Mouse (Mus musculus) mouse embryonic stem cell (cell line): ENCODE results near the gene Ass1.

Source experiments
- in situ Hi-C, 2 experiments: fragments of 300-500 bp; cut with MboI; formaldehyde crosslinking; loops; 1 replicate in 1 of 2; 3 replicates in 1 of 2; pipeline ENCODE4 v1.14.3; 2019 to 2020; ENCODE audit warnings: low sequenced_read_pairs in 2 of 2, low pct_unique_long_range_greater_than_20kb in 1 of 2, mixed read lengths in 1 of 2; ENCODE audit not compliant: unreplicated experiment in 1 of 2

Ass1 gene

GRCm38 (mm10) chr2:31453559-31454177, 16.3 kb upstream of the Ass1 start:
- in situ Hi-C loops: no loop called here

GRCm38 (mm10) chr2:31454280-31454679, 15.7 kb upstream of the Ass1 start:
- in situ Hi-C loops: no loop called here

- in situ Hi-C loops: no loop called here
These were observed 14.6 kb upstream of the Ass1 start for GRCm38 (mm10) chr2:31455418-31455817.

GRCm38 (mm10) chr2:31458460-31458859, 11.5 kb upstream of the Ass1 start:
- in situ Hi-C loops: no loop called here

- in situ Hi-C loops: no loop called here
These were observed 10.7 kb upstream of the Ass1 start for GRCm38 (mm10) chr2:31458989-31459936.

- in situ Hi-C loops: no loop called here
These were observed 9.9 kb upstream of the Ass1 start for GRCm38 (mm10) chr2:31460025-31460571.

- in situ Hi-C loops: no loop called here
These were observed 9.1 kb upstream of the Ass1 start for GRCm38 (mm10) chr2:31460920-31461319.

GRCm38 (mm10) chr2:31462051-31462450, 8.0 kb upstream of the Ass1 start:
- in situ Hi-C loops: no loop called here

- in situ Hi-C loops: no loop called here
These were observed 6.8 kb upstream of the Ass1 start for GRCm38 (mm10) chr2:31463253-31463652.

- in situ Hi-C loops: no loop called here
These were observed 6.1 kb upstream of the Ass1 start for GRCm38 (mm10) chr2:31463696-31464528.

GRCm38 (mm10) chr2:31464529-31464910, 5.5 kb upstream of the Ass1 start:
- in situ Hi-C loops: no loop called here

- in situ Hi-C loops: no loop called here
These were observed 2.5 kb upstream of the Ass1 start for GRCm38 (mm10) chr2:31467457-31467856.

- in situ Hi-C loops: no loop called here
These were observed 1.1 kb upstream of the Ass1 start for GRCm38 (mm10) chr2:31468857-31469256.

GRCm38 (mm10) chr2:31469480-31469879, 527 bp upstream of the Ass1 start:
- in situ Hi-C loops: no loop called here

GRCm38 (mm10) chr2:31470683-31471385, 827 bp downstream of the Ass1 start:
- in situ Hi-C loops: loop anchor here in 1 of 2 experiments (5.0 kb wide), 1 partner anchor 39 kb away; no protein-coding TSS in a partner anchor

- in situ Hi-C loops: loop anchor here in 1 of 2 experiments (5.0 kb wide), 1 partner anchor 39 kb away; no protein-coding TSS in a partner anchor
These were observed 1.6 kb downstream of the Ass1 start for GRCm38 (mm10) chr2:31471611-31472010.

- in situ Hi-C loops: loop anchor here in 1 of 2 experiments (5.0 kb wide), 1 partner anchor 40 kb away; no protein-coding TSS in a partner anchor
These were observed 2.5 kb downstream of the Ass1 start for GRCm38 (mm10) chr2:31472406-31473065.
